In the genomic region with DNA sequence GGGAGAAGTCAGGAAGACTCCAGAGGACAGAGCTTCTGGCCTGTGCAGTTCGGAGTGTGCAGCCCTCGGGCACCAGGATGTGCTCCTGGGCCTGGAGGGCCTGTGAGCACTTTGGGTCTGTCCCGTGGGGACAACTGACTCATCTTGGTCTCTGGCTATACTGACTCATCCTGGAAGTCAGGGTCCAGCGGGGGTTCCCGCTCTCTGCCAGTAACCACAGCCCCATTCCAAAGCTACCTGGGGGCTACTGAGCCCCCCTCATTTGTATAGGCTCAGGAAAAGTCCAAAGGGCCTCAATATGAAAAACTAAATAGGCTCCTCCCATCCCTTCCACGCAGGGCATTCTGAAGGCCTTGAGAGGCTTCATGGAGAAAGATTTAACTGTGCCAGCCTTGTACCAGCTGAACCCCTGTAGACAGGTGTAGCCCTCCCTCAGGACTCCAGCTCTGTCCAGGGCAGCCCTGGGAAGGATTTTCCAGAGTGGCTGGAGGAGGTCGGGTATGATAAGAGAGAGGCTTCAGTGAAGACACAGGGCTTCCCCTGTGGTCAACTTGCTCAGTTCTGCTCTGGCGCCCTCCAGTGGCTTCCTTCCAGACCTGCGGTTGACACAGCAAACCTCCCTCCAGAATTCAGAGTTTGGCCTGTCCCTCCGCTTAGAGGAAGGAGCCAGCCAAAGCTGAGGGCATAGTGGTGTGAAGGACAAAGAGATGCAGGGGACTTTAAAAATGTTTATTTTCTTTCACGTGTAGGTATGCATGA, we compare ENCODE assay signal across 8 mouse cellular contexts. TPM values are rescaled to one million over a fixed set of nuclear protein-coding genes. Genes with fewer than 3 reads are reported as not detected.
DNase-seq lines count a peak whose midpoint lies in the region; ATAC-seq lines count a peak whose summit lies in the region.

No protein-coding gene starts in this region.

- H3K4me1 ChIP-seq in heart, embryonic 11.5 days (ENCODE audit: control insufficient read depth, insufficient read depth, low read length), result peaks cover 5% of the 10 kb centered on the region
- peaks cover 21% of the 10 kb centered on the region for H3K4me1 ChIP-seq in limb, embryonic 15.5 days
- H3K4me1 ChIP-seq in stomach, embryonic 15.5 days, result peaks cover 5% of the 10 kb centered on the region; the same call in 1 of the 2 replicates

- H3K27me3 ChIP-seq in heart, embryonic 11.5 days (ENCODE audit: control insufficient read depth, insufficient read depth, low read length), result no peaks in the 10 kb centered on the region
- no peaks in the 10 kb centered on the region for H3K27me3 ChIP-seq in limb, embryonic 15.5 days
- no peaks in the 10 kb centered on the region for H3K27me3 ChIP-seq in stomach, embryonic 15.5 days (replicated peaks)

- DNase-seq in heart, adult 11 months, result peak; percentile 97
- DNase-seq in cerebellum, postnatal 36 days, result peak; percentile 87 to 89
- peak; percentile 84 to 90 for DNase-seq in gastrocnemius, postnatal 36 days
- DNase-seq in kidney, adult 8-10 months, result peak; percentile 56 to 75
- peak; percentile 69 to 77 for DNase-seq in natural killer cell, adult 2 months (ENCODE audit: low spot score in 2 of 2)

- intact Hi-C loops in gastrocnemius, postnatal 36 days (cut with DNase I), result loop anchor here (1.0 to 10.0 kb wide), 2 partner anchors 62 to 295 kb away; no protein-coding TSS in a partner anchor

- no peak overlapping the region for H3K4me3 ChIP-seq in heart, embryonic 11.5 days (ENCODE audit: low read depth, low read length)
- H3K4me3 ChIP-seq in limb, embryonic 15.5 days, result no peak overlapping the region
- H3K4me3 ChIP-seq in stomach, embryonic 15.5 days (replicated peaks), result no peak overlapping the region

- no peak for ATAC-seq in heart, embryonic 11.5 days (replicated peaks; ENCODE audit: insufficient number of reproducible peaks, low FRiP score, low TSS enrichment)
- 0 out of 2 replicates have a peak, but pooled peaks have one; percentile 30 for ATAC-seq in limb, embryonic 15.5 days (ENCODE audit: insufficient number of reproducible peaks, low FRiP score, low TSS enrichment, low read depth)
- ATAC-seq in stomach, embryonic 15.5 days (ENCODE audit: insufficient read depth, low FRiP score, low read depth), result peak; percentile 53

- H3K27ac ChIP-seq in heart, embryonic 11.5 days (ENCODE audit: low read depth, low read length), result no peak overlapping the region
- no peak overlapping the region for H3K27ac ChIP-seq in limb, embryonic 15.5 days
- no peak overlapping the region for H3K27ac ChIP-seq in stomach, embryonic 15.5 days

- no peaks in the 10 kb centered on the region for H3K36me3 ChIP-seq in heart, embryonic 11.5 days (ENCODE audit: control insufficient read depth, insufficient read depth, low read length)
- H3K36me3 ChIP-seq in limb, embryonic 15.5 days, result no peaks in the 10 kb centered on the region
- H3K36me3 ChIP-seq in stomach, embryonic 15.5 days, result no peaks in the 10 kb centered on the region

- no peak overlapping the region for H3K4me2 ChIP-seq in heart, embryonic 11.5 days
- no peak overlapping the region for H3K4me2 ChIP-seq in limb, embryonic 15.5 days
- no peak overlapping the region for H3K4me2 ChIP-seq in stomach, embryonic 15.5 days

- WGBS in heart, embryonic 11.5 days (ENCODE audit: insufficient replicate concordance), result 39% methylated on average over 11 of the region's 11 CpGs
- 42% methylated on average over 11 of the region's 11 CpGs for WGBS in limb, embryonic 15.5 days
- WGBS in stomach, embryonic 15.5 days, result 39% methylated on average over 11 of the region's 11 CpGs

- H3K9ac ChIP-seq in heart, embryonic 11.5 days (ENCODE audit: low read depth, low read length), result no peak overlapping the region
- H3K9ac ChIP-seq in limb, embryonic 15.5 days, result no peak overlapping the region
- H3K9ac ChIP-seq in stomach, embryonic 15.5 days, result no peak overlapping the region

- no peaks in the 10 kb centered on the region for H3K9me3 ChIP-seq in heart, embryonic 11.5 days (replicated peaks; ENCODE audit: control insufficient read depth, low read length)
- no peaks in the 10 kb centered on the region for H3K9me3 ChIP-seq in limb, embryonic 15.5 days
- no peaks in the 10 kb centered on the region for H3K9me3 ChIP-seq in stomach, embryonic 15.5 days

RNA-seq across cellular contexts. Expression of a gene that starts 22.5 kb away (rescaled TPM):
- polyA plus RNA-seq in heart, embryonic 11.5 days (2014; fragmentation: Nextera tagmentation; extraction: Ambion mirVana), result 3.1 and 3.8 TPM in 2 replicates
- 10 to 100 TPM; 13.0 to 19.2 TPM for total RNA-seq in gastrocnemius, postnatal 36 days (2021)
- polyA plus RNA-seq in limb, embryonic 15.5 days (2015; fragmentation: Nextera tagmentation; extraction: Ambion mirVana), result 8.0 and 11.5 TPM in 2 replicates
- polyA plus RNA-seq in stomach, embryonic 15.5 days (2015; fragmentation: Nextera tagmentation; extraction: Ambion mirVana), result 67.4 and 81.5 TPM in 2 replicates

RNA-seq across cellular contexts. Expression of a gene that starts 23.9 kb away (rescaled TPM):
- 46.0 and 50.8 TPM in 2 replicates for polyA plus RNA-seq in heart, embryonic 11.5 days (2014; fragmentation: Nextera tagmentation; extraction: Ambion mirVana)
- total RNA-seq in gastrocnemius, postnatal 36 days (2021), result 10 to 100 TPM; 73.9 to 92.0 TPM
- 140 and 168 TPM in 2 replicates for polyA plus RNA-seq in limb, embryonic 15.5 days (2015; fragmentation: Nextera tagmentation; extraction: Ambion mirVana)
- 78.8 and 83.0 TPM in 2 replicates for polyA plus RNA-seq in stomach, embryonic 15.5 days (2015; fragmentation: Nextera tagmentation; extraction: Ambion mirVana)

RNA-seq across cellular contexts. Expression of a gene that starts 37.1 kb away (rescaled TPM):
- 0.18 and 0.31 TPM in 2 replicates for polyA plus RNA-seq in heart, embryonic 11.5 days (2014; fragmentation: Nextera tagmentation; extraction: Ambion mirVana)
- 1 to 10 TPM; 1.2 to 1.3 TPM for total RNA-seq in gastrocnemius, postnatal 36 days (2021)
- polyA plus RNA-seq in limb, embryonic 15.5 days (2015; fragmentation: Nextera tagmentation; extraction: Ambion mirVana), result 1.2 and 1.5 TPM in 2 replicates
- 0.36 and 0.42 TPM in 2 replicates for polyA plus RNA-seq in stomach, embryonic 15.5 days (2015; fragmentation: Nextera tagmentation; extraction: Ambion mirVana)

RNA-seq across cellular contexts. Expression of a gene that starts 39.5 kb away (rescaled TPM):
- polyA plus RNA-seq in heart, embryonic 11.5 days (2014; fragmentation: Nextera tagmentation; extraction: Ambion mirVana), result 16.0 and 17.1 TPM in 2 replicates
- 1 to 10 TPM; 9.4 to 9.7 TPM for total RNA-seq in gastrocnemius, postnatal 36 days (2021)
- polyA plus RNA-seq in limb, embryonic 15.5 days (2015; fragmentation: Nextera tagmentation; extraction: Ambion mirVana), result 29.3 and 30.6 TPM in 2 replicates
- 30.7 and 32.1 TPM in 2 replicates for polyA plus RNA-seq in stomach, embryonic 15.5 days (2015; fragmentation: Nextera tagmentation; extraction: Ambion mirVana)

RNA-seq across cellular contexts. Expression of a gene that starts 48.6 kb away (rescaled TPM):
- polyA plus RNA-seq in heart, embryonic 11.5 days (2014; fragmentation: Nextera tagmentation; extraction: Ambion mirVana), result 2.7 and 4.2 TPM in 2 replicates
- 1 to 10 TPM; 9.3 to 9.7 TPM for total RNA-seq in gastrocnemius, postnatal 36 days (2021)
- polyA plus RNA-seq in limb, embryonic 15.5 days (2015; fragmentation: Nextera tagmentation; extraction: Ambion mirVana), result 12.1 and 14.8 TPM in 2 replicates
- 6.8 and 8.3 TPM in 2 replicates for polyA plus RNA-seq in stomach, embryonic 15.5 days (2015; fragmentation: Nextera tagmentation; extraction: Ambion mirVana)
